Mouse (Mus musculus) myocyte (in vitro differentiated cells): Measurements from ENCODE around the gene Dact1. TPM values are rescaled to one million over a fixed set of nuclear protein-coding genes. Genes with fewer than 3 reads are reported as not detected.
A peak's percentile ranks its signal among the peaks of the same experiment; 100 is the strongest.

Source experiments
- H3K27me3 ChIP-seq: one replicate; pipeline ENCODE4 v1.6.1; 2011; ENCODE audit not compliant: control insufficient read depth, insufficient read depth, insufficient read length
- H3K36me3 ChIP-seq: one replicate; pipeline ENCODE4 v1.6.1; 2011; ENCODE audit not compliant: control insufficient read depth, insufficient read depth
- H3K4me2 ChIP-seq: one replicate; pipeline ENCODE4 v1.6.1; 2011; ENCODE audit warnings: low read depth, control low read depth
- H3K4me3 ChIP-seq: one replicate; pipeline ENCODE4 v1.5.1; 2011; ENCODE audit warnings: mild to moderate bottlenecking, control low read depth, moderate library complexity
- H3K79me2 ChIP-seq: one replicate; pipeline ENCODE4 v1.6.1; 2011; ENCODE audit not compliant: control insufficient read depth, insufficient read depth
- H3ac ChIP-seq: one replicate; pipeline ENCODE4 v1.6.1; 2011; ENCODE audit not compliant: control insufficient read depth, insufficient read length
- CEBPB ChIP-seq: IDR thresholded peaks from 2 replicates; pipeline ENCODE4 v1.6.1; 2011; ENCODE audit warnings: mild to moderate bottlenecking, moderate library complexity; ENCODE audit not compliant: poor library complexity, insufficient read depth, severe bottlenecking
- E2F4 ChIP-seq: IDR thresholded peaks from one replicate; pipeline ENCODE4 v1.6.1; 2011; ENCODE audit warnings: mild to moderate bottlenecking, control low read depth, moderate library complexity; ENCODE audit not compliant: insufficient read depth
- MAX ChIP-seq: IDR thresholded peaks from one replicate; pipeline ENCODE4 v1.6.1; 2011; ENCODE audit warnings: low read depth, mild to moderate bottlenecking, control low read depth
- MYOD1 ChIP-seq, 3 experiments: IDR thresholded peaks; one replicate each; pipeline ENCODE4 v1.6.1; 2011; ENCODE audit warnings: control low read depth in 2 of 3, low read depth in 2 of 3, mild to moderate bottlenecking in 2 of 3, moderate library complexity in 1 of 3; ENCODE audit not compliant: insufficient read length in 2 of 3, control insufficient read depth in 1 of 3
- MYOG ChIP-seq, 3 experiments: IDR thresholded peaks; one replicate each; pipeline ENCODE4 v1.6.1; 2011; ENCODE audit warnings: control low read depth in 2 of 3, low read depth in 2 of 3, mild to moderate bottlenecking in 2 of 3; ENCODE audit not compliant: insufficient read length in 2 of 3, control insufficient read depth in 1 of 3, insufficient read depth in 1 of 3
- POLR2A ChIP-seq: IDR thresholded peaks from one replicate; pipeline ENCODE4 v1.6.1; 2011; ENCODE audit warnings: low read depth, mild to moderate bottlenecking, control low read depth, moderate library complexity; ENCODE audit not compliant: insufficient read length
- POLR2AphosphoS2 ChIP-seq: IDR thresholded peaks from one replicate; pipeline ENCODE4 v1.6.1; 2011; ENCODE audit warnings: low read depth, control low read depth; ENCODE audit not compliant: insufficient read length
- REST ChIP-seq: IDR thresholded peaks from one replicate; pipeline ENCODE4 v1.6.1; 2011; ENCODE audit warnings: mild to moderate bottlenecking, control low read depth, moderate library complexity; ENCODE audit not compliant: insufficient read depth, insufficient read length
- SRF ChIP-seq: IDR thresholded peaks from one replicate; pipeline ENCODE4 v1.6.1; 2011; ENCODE audit warnings: low read depth; ENCODE audit not compliant: control insufficient read depth, insufficient read length
- TCF12 ChIP-seq: IDR thresholded peaks from one replicate; pipeline ENCODE4 v1.6.1; 2011; ENCODE audit warnings: mild to moderate bottlenecking, control low read depth; ENCODE audit not compliant: poor library complexity, insufficient read depth, severe bottlenecking
- TCF3 ChIP-seq: IDR thresholded peaks from one replicate; pipeline ENCODE4 v1.6.1; 2011; ENCODE audit warnings: low read depth, control low read depth; ENCODE audit not compliant: insufficient read length
- USF1 ChIP-seq: IDR thresholded peaks from one replicate; pipeline ENCODE4 v1.6.1; 2011; ENCODE audit warnings: low read depth, mild to moderate bottlenecking, control low read depth, moderate library complexity
- polyA plus RNA-seq: library from polyadenylated mRNA; unstranded; fragments of >200 nt; fragmentation: generic; extraction: Trizol; gene quantifications from one replicate; pipeline ENCODE4 v1.2.1, GENCODE M21; 2012; ENCODE audit warnings: missing spikeins

Dact1 gene
- polyA plus RNA-seq, 1 experiment: 1.0 TPM

DNA sequence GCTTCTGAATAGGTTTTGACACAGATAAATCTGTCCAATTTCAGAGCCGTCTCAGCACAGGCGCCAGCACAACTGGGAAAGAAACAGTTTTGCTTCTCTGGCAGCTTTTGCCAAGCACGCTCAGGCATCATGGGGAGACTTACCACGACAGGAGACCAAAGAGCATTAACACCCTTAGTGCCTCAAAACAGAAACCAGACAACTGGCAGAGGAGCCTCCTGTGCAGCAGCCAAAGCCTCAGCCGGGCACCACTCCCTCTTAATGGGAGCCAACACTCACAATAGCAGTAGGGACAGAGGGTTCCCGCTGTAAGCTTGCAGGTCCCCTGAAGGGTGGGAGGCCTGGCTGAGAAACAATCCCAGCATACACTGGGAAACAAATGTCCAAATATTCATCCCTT, 56.5 kb downstream of the Dact1 start:
- Histone ChIP-seq H3K4me2 (no peak overlapping the region), H3ac (no peak overlapping the region), H3K79me2 (no peaks in the 10 kb centered on the region), H3K36me3 (no peaks in the 10 kb centered on the region), H3K27me3 (no peaks in the 10 kb centered on the region), H3K4me3 (no peak overlapping the region)
- TF ChIP-seq E2F4 (no peak), MYOG (IDR thresholded peaks at IDR 0.05; ENCODE audit: control insufficient read depth in 1 of 3, insufficient read depth in 1 of 3, insufficient read length in 2 of 3, low read depth in 2 of 3) (peak in 2 of 3 experiments; percentile 17 to 65), SRF (no peak), POLR2AphosphoS2 (no peak), TCF12 (peak; percentile 23), USF1 (no peak), CEBPB (no peak), REST (no peak), MAX (no peak)

DNA sequence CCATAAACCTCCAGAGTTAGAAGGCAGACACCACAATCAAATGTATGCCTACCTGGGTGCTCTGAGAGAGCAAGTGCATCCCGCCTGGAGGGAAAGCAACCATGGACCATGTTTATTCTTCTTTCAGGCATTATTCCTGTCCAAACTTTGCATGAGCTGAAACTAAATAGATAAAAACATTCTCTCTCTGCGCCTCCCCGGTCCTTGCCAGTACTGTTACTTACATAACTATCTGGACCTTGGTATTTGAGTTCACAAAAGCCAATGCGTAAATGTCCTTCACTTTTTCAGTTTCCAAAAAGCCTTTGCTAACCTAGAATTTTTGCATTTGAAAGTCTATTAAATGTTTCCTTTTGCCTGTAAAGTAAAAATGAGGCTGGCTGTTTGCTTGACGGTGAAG, 58.9 kb downstream of the Dact1 start:
- Histone ChIP-seq H3K36me3 (no peaks in the 10 kb centered on the region), H3ac (no peak overlapping the region), H3K4me2 (no peak overlapping the region), H3K27me3 (no peaks in the 10 kb centered on the region), H3K4me3 (no peak overlapping the region), H3K79me2 (no peaks in the 10 kb centered on the region)
- no peak for TF ChIP-seq MYOD1 (IDR thresholded peaks at IDR 0.05; ENCODE audit: control insufficient read depth in 1 of 3, insufficient read length in 2 of 3, low read depth in 2 of 3)
- TF ChIP-seq POLR2A: no peak
- no peak for TF ChIP-seq CEBPB
- no peak for TF ChIP-seq USF1
- TF ChIP-seq E2F4: no peak
- no peak for TF ChIP-seq MAX
- TF ChIP-seq TCF3: no peak
- no peak for TF ChIP-seq SRF
- TF ChIP-seq REST: no peak

Other genes starting within 250 kb of the Dact1 start
- gene Tomm20l, start 198.5 kb upstream of the Dact1 start, polyA plus RNA-seq: not detected
- 38.0 TPM for gene Timm9, start 173.2 kb upstream of the Dact1 start, polyA plus RNA-seq
- gene 2700049A03Rik, start 173.0 kb upstream of the Dact1 start, polyA plus RNA-seq: 1.9 TPM